Mouse (Mus musculus): ENCODE measurements around the gene Sept9. TPM values are rescaled to one million over a fixed set of nuclear protein-coding genes. Genes with fewer than 3 reads are reported as not detected.

The Sept9 gene
- polyA plus RNA-seq, 1 experiment from 2014 or later: 265 TPM

DNA sequence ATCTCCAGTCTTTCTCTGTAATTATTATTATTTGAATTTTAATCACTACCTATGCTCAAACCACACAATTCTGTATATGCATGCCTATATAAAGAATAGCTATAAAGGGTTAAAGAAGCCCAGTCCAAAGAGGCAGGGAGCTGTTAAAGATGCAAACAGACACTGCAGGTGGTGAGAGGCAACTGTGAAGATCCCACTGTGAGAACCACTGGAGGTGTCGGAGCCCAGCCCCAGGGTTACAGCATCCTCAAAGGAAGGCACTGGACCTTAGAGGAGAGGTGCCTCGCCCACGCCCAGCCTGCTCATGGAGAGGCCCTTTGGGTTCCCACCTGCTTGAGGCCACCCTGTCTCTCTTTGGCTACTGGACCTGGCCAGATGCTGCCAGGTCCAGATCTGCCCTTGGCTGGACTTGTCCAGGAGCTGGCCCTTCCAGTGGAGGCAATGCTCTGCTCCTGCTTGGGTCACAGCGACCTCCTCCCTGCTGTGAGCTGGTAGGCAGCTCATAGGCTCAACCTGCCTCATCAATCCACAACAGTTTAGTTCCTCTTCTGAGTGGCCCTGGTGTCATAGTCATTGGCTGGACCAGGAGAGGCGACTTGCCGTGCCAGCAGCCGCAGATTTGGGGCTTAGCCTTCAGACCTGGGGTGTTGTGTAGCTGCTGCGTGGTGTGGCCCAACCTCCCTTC, 45.7 kb downstream of the Sept9 start:
- Histone ChIP-seq H3K36me3 (0 out of 2 replicates have a peak, but pooled peaks cover 3% of the 10 kb centered on the region), H3K27me3 (ENCODE audit: low read depth, poor library complexity, severe bottlenecking) (no peaks in the 10 kb centered on the region), H3K4me3 (no peak overlapping the region), H3K9me3 (replicated peaks) (no peaks in the 10 kb centered on the region), H3K4me1 (peaks cover 47% of the 10 kb centered on the region), H3K27ac (no peak overlapping the region)
- no peak for DNase-seq (ENCODE audit: low spot score)
- 49% methylated on average over 8 of the region's 8 CpGs for whole genome bisulfite sequencing

DNA sequence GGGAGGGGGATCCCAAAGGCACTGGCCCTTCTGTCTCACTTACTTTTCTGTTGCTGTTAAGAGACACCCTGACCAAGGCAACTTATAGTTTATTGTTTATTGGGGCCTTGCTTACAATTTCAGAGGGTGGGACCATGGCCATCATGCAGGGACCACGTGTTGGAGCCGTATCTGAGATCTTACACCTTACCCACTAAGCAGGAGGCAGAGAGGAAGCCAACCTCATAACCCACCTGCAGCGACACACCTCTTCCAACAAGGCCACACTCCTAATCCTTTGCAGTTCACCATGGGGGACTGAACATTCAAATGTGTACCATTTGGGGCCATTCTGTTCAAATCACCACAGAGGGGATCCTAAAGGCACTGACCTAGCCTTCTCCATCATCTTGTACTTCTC, 46.4 kb downstream of the Sept9 start:
- Histone ChIP-seq H3K4me1 (peaks cover 47% of the 10 kb centered on the region), H3K27ac (no peak overlapping the region), H3K27me3 (ENCODE audit: low read depth, poor library complexity, severe bottlenecking) (no peaks in the 10 kb centered on the region), H3K4me3 (no peak overlapping the region), H3K9me3 (replicated peaks) (no peaks in the 10 kb centered on the region), H3K36me3 (no peaks in the 10 kb centered on the region)
- DNase-seq (ENCODE audit: low spot score): no peak
- WGBS: 70% methylated on average over 3 of the region's 3 CpGs

DNA sequence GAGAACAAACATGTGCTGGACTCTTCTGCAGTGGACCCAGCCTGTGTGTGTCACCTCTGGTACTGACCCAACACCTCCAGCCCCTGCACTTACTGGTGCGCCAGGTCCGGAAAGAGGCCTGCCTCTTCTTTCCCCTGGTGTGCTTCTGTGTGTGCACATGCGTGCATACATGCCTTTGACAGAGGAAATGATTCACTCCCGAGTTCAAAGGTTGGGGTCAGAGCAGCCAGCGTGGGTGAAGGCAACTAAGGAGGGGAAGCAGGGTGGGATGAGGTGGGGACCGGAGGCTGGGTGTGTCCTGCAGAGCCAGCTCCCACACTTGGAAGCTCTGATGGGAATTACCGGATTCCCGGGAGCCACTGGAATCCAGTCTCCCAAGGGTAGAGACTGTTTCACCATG, 46.8 kb downstream of the Sept9 start:
- 51% methylated on average over 8 of the region's 8 CpGs for WGBS
- no peak overlapping the region for H3K4me3 ChIP-seq

DNA sequence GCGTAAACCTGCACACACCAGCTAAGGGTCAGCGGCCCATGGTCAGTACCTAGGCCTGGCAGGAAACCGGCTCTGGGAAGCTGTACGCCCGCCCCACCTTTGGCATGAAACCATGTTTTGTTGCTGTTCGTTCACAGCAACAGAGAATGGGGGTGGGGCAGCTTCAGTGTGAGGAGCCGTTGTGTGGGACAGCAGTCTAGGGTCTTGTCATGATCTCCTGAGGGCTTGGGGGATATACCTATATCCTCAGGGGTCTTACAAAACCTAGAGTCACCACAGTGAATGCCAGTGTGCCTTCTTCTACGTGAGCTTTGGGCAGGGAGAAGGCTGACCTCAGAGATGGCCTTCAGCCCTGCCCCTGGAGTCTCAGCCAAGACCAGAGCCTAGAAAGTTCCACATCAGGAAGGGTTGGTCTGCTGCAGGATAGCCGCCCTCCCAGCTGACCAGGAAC, 47.5 kb downstream of the Sept9 start:
- WGBS: 89% methylated on average over 9 of the region's 9 CpGs
- Histone ChIP-seq H3K27ac (no peak overlapping the region), H3K27me3 (ENCODE audit: low read depth, poor library complexity, severe bottlenecking) (no peaks in the 10 kb centered on the region), H3K9me3 (replicated peaks) (no peaks in the 10 kb centered on the region), H3K36me3 (no peaks in the 10 kb centered on the region), H3K4me3 (no peak overlapping the region), H3K4me1 (peaks cover 58% of the 10 kb centered on the region)
- no peak for DNase-seq (ENCODE audit: low spot score)

More for the DNA sequence above, 46.8 kb downstream of the Sept9 start:
- Histone ChIP-seq H3K9me3 (replicated peaks) (no peaks in the 10 kb centered on the region), H3K36me3 (no peaks in the 10 kb centered on the region), H3K4me1 (peaks cover 51% of the 10 kb centered on the region), H3K27ac (no peak overlapping the region), H3K27me3 (ENCODE audit: low read depth, poor library complexity, severe bottlenecking) (no peaks in the 10 kb centered on the region)
- DNase-seq (ENCODE audit: low spot score): no peak

DNA sequence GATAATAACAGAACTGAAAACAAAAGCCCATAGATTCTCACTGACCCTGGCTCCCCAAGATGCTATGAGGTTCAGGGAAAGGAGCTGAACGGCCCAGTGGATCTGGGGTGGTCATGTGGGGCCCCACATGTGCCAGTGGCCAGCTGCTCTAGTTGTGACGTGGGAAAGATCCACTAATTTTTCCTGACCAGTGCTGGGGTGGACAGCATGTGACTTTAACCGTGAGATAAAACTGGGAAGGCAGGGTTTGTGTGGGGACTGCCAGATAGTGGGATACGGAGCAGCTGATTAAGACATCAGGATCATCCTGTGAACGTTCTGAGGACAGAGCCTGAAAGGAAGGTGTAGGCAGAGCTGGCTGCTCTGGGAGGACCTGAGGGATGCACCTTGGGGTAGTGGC, 48.1 kb downstream of the Sept9 start:
- DNase-seq (ENCODE audit: low spot score): no peak
- Histone ChIP-seq H3K27ac (no peak overlapping the region), H3K4me1 (peaks cover 58% of the 10 kb centered on the region), H3K9me3 (replicated peaks) (no peaks in the 10 kb centered on the region), H3K27me3 (ENCODE audit: low read depth, poor library complexity, severe bottlenecking) (no peaks in the 10 kb centered on the region), H3K36me3 (no peaks in the 10 kb centered on the region), H3K4me3 (no peak overlapping the region)
- 75% methylated on average over 5 of the region's 5 CpGs for WGBS

DNA sequence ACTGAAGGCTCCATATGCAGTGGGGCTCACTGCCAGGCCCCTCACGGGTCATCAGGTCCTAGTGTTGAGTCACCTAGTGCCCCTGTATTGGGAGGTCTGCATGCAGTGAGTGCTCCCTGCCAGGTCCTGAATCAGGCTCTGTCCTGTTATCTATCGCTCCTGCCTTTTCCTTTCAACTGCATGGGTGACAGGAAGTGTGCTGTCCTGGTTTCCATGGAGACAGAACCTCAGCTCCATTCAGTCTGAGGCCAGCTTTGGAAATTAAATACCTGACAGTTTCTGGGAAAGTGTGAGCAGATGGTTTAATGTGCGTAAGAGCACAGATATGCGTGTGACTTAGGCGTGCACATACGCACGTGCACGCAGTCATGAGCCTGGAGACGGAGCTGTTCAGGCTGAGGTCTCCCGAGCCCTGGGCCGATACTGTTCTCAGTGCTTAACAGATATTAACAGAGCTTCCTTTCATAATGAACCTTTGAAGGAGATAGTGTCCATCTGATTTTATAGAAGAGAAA, 49.3 kb downstream of the Sept9 start:
- no peak for DNase-seq (ENCODE audit: low spot score)
- WGBS: 64% methylated on average over 11 of the region's 11 CpGs
- no peak overlapping the region for H3K4me3 ChIP-seq
- no peaks in the 10 kb centered on the region for H3K9me3 ChIP-seq (replicated peaks)
- no peaks in the 10 kb centered on the region for H3K27me3 ChIP-seq (ENCODE audit: low read depth, poor library complexity, severe bottlenecking)
- no peaks in the 10 kb centered on the region for H3K36me3 ChIP-seq
- 0 out of 2 replicates have a peak overlapping the region, but pooled peaks have one; percentile 26 for H3K27ac ChIP-seq
- peaks cover 70% of the 10 kb centered on the region for H3K4me1 ChIP-seq

DNA sequence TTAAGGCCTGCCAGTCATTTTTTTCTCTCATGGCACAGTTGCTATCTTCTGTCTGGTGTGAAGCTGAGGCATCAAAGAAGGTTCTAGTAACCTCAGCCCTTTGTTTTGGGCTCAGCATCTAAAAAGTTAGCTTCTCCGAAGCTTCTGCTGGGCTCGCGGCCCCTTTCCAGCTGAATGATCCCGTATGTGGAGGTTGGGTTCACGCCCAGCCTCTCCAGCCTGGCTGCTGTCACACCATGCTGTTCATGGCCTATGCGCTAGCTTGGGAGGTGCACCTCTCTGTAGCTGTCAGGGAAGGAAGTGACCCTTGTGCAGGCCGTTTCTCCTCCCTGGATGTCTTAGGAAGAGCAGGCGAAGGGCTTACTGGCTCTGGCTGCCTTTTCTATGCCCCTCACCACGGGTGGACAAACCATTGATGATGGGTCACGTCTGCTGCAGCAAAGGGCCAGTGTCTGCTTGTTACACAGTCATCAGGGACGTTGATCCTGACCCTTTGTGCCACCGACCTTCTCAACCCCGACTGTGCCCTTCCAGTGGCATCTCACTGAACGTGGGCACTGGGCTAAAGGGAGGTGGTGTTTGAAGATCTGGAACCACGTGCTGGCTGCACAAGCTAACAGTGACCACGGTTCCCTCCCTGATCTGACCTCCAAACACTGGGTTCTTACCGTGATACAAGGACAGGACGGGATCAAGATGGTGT, 50.0 kb downstream of the Sept9 start:
- no peak for DNase-seq (ENCODE audit: low spot score)
- Histone ChIP-seq H3K9me3 (replicated peaks) (no peaks in the 10 kb centered on the region), H3K4me3 (no peak overlapping the region), H3K27ac (peak overlapping the region; percentile 26; the same call in 1 of the 2 replicates), H3K4me1 (peaks cover 76% of the 10 kb centered on the region), H3K27me3 (ENCODE audit: low read depth, poor library complexity, severe bottlenecking) (no peaks in the 10 kb centered on the region), H3K36me3 (no peaks in the 10 kb centered on the region)
- 81% methylated on average over 18 of the region's 18 CpGs for WGBS

DNA sequence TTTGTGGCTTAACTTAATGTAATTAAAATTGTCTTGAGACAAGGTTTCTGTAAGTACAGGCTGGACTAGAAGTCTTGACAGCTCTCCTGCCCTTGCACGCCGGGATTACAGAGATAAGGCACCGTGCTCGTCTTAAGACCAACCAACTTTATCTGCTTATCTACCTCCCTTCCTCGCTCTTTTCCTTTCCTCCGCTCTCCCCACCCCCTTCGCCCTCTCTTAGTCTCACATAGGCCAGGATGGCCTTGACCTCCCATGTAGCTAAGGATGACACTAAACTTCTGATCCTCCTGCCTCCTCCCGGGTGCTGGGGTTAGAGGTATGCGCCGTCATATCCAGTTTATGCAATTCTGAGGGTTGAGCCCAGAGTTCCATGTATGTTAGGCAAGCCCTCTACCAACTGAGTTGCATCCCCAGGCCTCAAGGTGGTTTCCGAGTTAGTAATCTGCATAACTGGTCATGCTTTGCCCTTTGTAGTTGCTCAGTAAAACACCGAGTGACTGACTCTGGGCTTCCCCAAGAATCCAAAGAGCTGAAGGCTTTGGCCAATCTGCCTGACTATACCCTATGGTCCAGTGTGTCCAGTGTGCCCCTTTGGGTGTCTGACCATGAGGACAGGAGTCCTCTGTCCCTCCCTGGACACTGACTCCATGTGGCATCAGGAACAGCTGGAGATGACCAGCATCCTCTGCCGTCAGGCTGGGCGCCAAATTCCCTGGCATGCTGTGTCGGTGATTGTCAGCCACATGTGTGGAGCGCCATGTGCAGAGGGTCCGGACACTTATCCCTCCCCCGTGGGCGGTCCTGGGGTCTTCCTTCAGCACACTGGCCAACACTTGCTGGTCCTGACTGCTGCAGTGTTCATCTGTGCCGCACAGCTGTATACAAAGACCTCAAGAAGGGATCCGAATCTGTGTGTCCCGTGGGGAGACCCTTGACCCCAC, 50.8 kb downstream of the Sept9 start:
- Histone ChIP-seq H3K4me3 (no peak overlapping the region), H3K4me1 (peaks cover 82% of the 10 kb centered on the region), H3K36me3 (no peaks in the 10 kb centered on the region), H3K27ac (0 out of 2 replicates have a peak overlapping the region, but pooled peaks have one; percentile 1), H3K27me3 (ENCODE audit: low read depth, poor library complexity, severe bottlenecking) (no peaks in the 10 kb centered on the region), H3K9me3 (replicated peaks) (no peaks in the 10 kb centered on the region)
- no peak for DNase-seq (ENCODE audit: low spot score)
- WGBS: 89% methylated on average over 22 of the region's 22 CpGs

DNA sequence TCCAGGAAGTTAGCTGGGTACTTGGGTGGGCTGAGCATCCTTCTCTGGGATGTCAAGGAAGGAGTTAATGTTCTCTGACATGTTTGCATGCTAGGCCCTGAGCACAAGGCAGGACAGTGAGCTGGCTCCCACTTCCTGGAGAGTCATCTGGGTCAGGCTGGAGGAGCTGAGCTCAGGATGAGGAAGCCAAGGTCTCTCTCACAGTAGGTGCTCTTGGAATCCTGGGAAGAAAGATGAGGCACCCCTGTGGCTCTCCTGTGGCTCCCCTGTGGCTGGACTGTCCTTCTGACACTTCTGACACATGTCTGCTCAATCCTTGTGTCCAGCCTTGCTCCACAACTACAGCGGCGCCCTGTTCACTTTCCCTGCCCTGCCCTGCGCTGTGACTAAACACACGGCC, 52.3 kb downstream of the Sept9 start:
- DNase-seq (ENCODE audit: low spot score): no peak
- peaks cover 78% of the 10 kb centered on the region for H3K4me1 ChIP-seq
- 90% methylated on average over 4 of the region's 4 CpGs for WGBS
- peak overlapping the region; percentile 27 for H3K27ac ChIP-seq
- no peak overlapping the region for H3K4me3 ChIP-seq
- no peaks in the 10 kb centered on the region for H3K9me3 ChIP-seq (replicated peaks)
- H3K27me3 ChIP-seq (ENCODE audit: low read depth, poor library complexity, severe bottlenecking): no peaks in the 10 kb centered on the region
- H3K36me3 ChIP-seq: no peaks in the 10 kb centered on the region

DNA sequence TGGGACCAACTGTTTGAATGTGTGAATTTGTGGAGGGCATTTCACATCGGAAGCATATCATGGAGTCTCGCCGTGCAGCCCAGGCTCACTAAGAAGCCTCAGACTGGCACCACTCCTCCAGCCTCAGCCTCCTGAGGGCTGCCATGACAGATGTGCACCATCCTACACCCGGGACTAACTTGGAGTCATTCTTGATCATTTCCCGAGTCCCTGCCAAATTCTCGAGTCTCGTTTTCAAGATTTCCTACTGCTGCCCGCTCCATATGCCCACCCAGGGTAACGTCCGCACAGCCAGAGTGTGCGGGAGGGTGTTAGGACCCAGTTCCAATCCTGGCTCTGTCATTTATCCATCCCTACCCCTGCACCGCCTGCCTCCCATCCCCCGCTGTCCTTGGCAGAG, 53.4 kb downstream of the Sept9 start:
- Histone ChIP-seq H3K27ac (0 out of 2 replicates have a peak overlapping the region, but pooled peaks have one; percentile 7), H3K36me3 (no peaks in the 10 kb centered on the region), H3K4me1 (peaks cover 71% of the 10 kb centered on the region), H3K4me3 (no peak overlapping the region), H3K27me3 (ENCODE audit: low read depth, poor library complexity, severe bottlenecking) (no peaks in the 10 kb centered on the region), H3K9me3 (replicated peaks) (no peaks in the 10 kb centered on the region)
- DNase-seq (ENCODE audit: low spot score): no peak
- 84% methylated on average over 13 of the region's 13 CpGs for WGBS

DNA sequence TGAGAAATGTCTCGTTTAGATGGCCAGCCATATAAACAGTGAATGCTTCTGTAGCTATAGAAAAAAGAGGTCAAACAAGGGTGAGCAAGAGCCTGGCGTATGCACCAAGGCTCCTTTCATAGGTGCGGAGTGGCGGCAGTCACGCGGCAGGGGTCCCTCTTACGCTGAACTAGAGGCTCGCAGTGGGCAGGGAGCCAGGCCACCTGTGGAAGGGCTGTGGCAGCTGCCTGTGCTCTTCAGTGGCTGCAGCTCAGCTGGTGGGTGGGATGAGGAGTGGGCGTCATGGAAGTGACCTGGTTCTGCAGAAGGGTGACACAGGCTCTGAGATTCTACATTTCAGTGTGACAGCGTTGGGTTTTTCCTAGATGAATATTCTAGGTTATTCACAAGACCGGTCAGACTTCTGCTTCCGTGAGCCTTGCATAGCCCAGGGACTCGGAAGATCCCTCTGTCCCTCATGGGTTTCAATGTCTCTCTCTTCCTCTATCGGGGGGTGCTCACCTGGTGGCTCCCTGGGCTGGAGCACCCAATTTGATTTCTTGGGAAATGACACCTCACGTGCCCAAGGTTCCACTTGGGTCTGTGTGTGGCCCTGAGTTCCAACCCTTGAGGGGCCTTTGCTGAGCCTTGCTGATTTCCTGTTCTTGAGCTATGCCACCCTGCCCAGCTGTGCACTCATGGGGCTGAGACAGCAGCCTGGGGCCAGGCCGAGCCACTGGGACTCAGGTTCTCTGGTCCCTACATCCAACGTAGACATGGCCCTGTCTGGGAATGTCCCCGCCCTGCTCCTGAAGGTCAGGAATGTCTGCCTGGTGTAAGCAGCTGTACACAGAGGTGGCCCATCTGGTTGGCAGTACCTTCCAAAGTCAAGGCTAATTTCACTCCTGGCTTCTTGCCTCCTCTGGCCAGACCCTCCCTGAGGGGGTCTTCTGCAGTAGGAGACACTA, 55.0 kb downstream of the Sept9 start:
- Histone ChIP-seq H3K27ac (peak overlapping the region; percentile 15; the same call in 1 of the 2 replicates), H3K4me3 (no peak overlapping the region), H3K27me3 (ENCODE audit: low read depth, poor library complexity, severe bottlenecking) (no peaks in the 10 kb centered on the region), H3K36me3 (no peaks in the 10 kb centered on the region), H3K9me3 (replicated peaks) (no peaks in the 10 kb centered on the region), H3K4me1 (peaks cover 57% of the 10 kb centered on the region)
- 76% methylated on average over 18 of the region's 18 CpGs for WGBS
- no peak for DNase-seq (ENCODE audit: low spot score)

DNA sequence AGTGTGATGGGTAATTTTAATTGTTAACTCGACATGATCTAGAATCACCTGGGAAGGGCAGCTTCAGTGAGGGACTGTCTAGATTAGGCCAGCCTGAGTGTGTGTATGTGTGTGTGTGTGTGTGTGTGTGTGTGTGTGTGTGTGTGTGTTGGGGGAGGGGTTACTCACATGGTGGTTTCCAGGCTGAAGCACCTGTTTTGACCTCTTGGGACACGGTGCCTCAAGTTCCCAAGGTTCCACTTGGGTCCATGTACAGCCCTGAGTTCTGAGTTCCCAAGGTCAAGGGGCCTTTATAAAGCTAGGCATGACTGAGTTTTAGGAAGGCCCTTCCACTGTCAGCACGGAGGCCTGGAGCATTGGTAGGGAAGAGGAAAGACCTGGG, 55.6 kb downstream of the Sept9 start:
- no peaks in the 10 kb centered on the region for H3K27me3 ChIP-seq (ENCODE audit: low read depth, poor library complexity, severe bottlenecking)
- no peak overlapping the region for H3K4me3 ChIP-seq
- no peak for DNase-seq (ENCODE audit: low spot score)
- 80% methylated on average over 3 of the region's 3 CpGs for WGBS
- H3K27ac ChIP-seq: peak overlapping the region; percentile 15; the same call in 1 of the 2 replicates
- no peaks in the 10 kb centered on the region for H3K36me3 ChIP-seq
- H3K9me3 ChIP-seq (replicated peaks): no peaks in the 10 kb centered on the region
- H3K4me1 ChIP-seq: peaks cover 61% of the 10 kb centered on the region
